Mouse (Mus musculus) embryonic facial prominence, embryonic 14.5 days (tissue): ENCODE measurements at regions not wholly inside any gene's neighbourhood (a gene's known extent, or its start where the extent isn't known, plus 50 kb on each side); places are given as distances from the start of the nearest gene placed in this dataset.
A peak's percentile ranks its signal among the peaks of the same experiment; 100 is the strongest.

Experiments
- ATAC-seq: fragments of 200-750 bp; cut with Nextera tagmentation; 2 replicates; pipeline ENCODE4 v1.8.0; 2017; ENCODE audit warnings: low read depth, moderate number of reproducible peaks, moderate TSS enrichment
- DNase-seq: peaks from one replicate; pipeline ENCODE4 v3.0.0-alpha.2; 2015; ENCODE audit warnings: low spot score
- H3K27ac ChIP-seq: fragments of 300-500 bp; sonication (generic); replicated peaks from 2 replicates; pipeline ENCODE4 v1.5.1; 2014; ENCODE audit warnings: low read depth, mild to moderate bottlenecking, low read length, moderate library complexity
- H3K27me3 ChIP-seq: fragments of 300-500 bp; sonication (generic); replicated peaks from 2 replicates; pipeline ENCODE4 v1.6.1; 2014; ENCODE audit warnings: low read length; ENCODE audit not compliant: control insufficient read depth, insufficient read depth
- H3K36me3 ChIP-seq: fragments of 300-500 bp; sonication (generic); 2 replicates; pipeline ENCODE4 v1.6.1; 2014; ENCODE audit warnings: low read length, mixed read lengths; ENCODE audit not compliant: control insufficient read depth, insufficient read depth
- H3K4me1 ChIP-seq: fragments of 300-500 bp; sonication (generic); 2 replicates; pipeline ENCODE4 v1.6.1; 2014; ENCODE audit warnings: antibody characterized with exemption, low read length; ENCODE audit not compliant: control insufficient read depth, insufficient read depth
- H3K4me2 ChIP-seq: fragments of 300-500 bp; sonication (generic); 2 replicates; pipeline ENCODE4 v1.6.1; 2014; ENCODE audit warnings: low read depth, mild to moderate bottlenecking, low read length, moderate library complexity, mixed read lengths
- H3K4me3 ChIP-seq: fragments of 300-500 bp; sonication (generic); 2 replicates; pipeline ENCODE4 v1.5.1; 2014; ENCODE audit warnings: low read depth, mild to moderate bottlenecking, low read length
- H3K9ac ChIP-seq: fragments of 300-500 bp; sonication (generic); 2 replicates; pipeline ENCODE4 v1.6.1; 2014; ENCODE audit warnings: low read depth, mild to moderate bottlenecking, low read length, moderate library complexity, mixed read lengths
- H3K9me3 ChIP-seq: fragments of 300-500 bp; sonication (generic); 2 replicates; pipeline ENCODE4 v1.6.1; 2016; ENCODE audit warnings: low read length; ENCODE audit not compliant: control insufficient read depth
- WGBS: fragments of 180-500 bp; shearing (Covaris S2); extraction: QIAGEN DNeasy Blood & Tissue Kit; methylation state at CpG from one replicate; pipeline ENCODE4 v1.1.7; 2014; 5-methylcytosine and 5-hydroxymethylcytosine counted together

DNA sequence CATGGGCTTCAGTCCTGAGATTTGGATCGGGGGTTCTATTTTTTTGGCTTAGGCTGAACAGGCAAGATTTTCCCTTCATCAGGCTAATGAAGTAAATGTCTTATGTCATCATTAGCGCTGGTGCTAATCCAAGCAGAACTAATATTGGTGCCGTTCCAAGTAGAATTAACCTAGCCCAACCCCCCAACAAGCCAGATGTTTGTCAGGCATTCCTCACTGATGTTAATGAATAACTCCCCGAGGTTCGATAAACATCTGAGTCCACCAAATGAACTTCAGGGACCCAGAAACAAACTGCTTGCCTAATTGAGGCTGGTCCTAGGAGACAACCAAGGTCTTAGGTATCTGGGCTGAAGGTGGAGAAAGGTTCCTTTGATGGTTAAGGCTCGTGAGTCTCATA lies 180.9 kb downstream of the Gm45692 start:
- Histone ChIP-seq H3K9ac (no peak overlapping the region), H3K36me3 (no peaks in the 10 kb centered on the region), H3K27me3 (no peaks in the 10 kb centered on the region), H3K4me2 (no peak overlapping the region), H3K27ac (no peak overlapping the region), H3K4me1 (peaks cover 11% of the 10 kb centered on the region), H3K4me3 (no peak overlapping the region), H3K9me3 (no peaks in the 10 kb centered on the region)
- DNase-seq = no peak
- ATAC-seq = no peak
- WGBS = 34% methylated on average over 6 of the region's 6 CpGs

DNA sequence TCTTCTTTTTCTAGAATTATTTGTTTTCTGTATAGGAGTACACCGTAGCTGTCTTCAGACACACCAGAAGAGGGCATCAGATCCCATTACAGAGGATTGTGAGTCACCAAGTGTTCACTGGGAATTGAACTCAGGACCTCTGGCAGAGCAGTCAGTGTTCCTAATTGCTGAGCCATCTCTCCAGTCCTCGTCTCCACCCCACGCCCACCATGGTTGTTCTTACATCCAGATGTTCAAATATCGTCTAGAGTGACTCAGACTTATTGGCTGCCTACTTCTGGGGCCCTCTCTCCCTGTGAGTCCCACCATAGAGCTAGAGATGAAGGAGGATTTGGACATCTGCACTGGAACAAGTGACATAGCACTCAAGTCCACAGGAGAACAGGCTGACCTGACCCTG lies 182.6 kb downstream of the Gm45692 start:
- peaks cover 18% of the 10 kb centered on the region for H3K4me1 ChIP-seq
- no peak overlapping the region for H3K4me3 ChIP-seq
- H3K9me3 ChIP-seq = no peaks in the 10 kb centered on the region
- no peaks in the 10 kb centered on the region for H3K36me3 ChIP-seq
- DNase-seq (no peak), ATAC-seq (no peak)
- 69% methylated on average over 4 of the region's 4 CpGs for WGBS
- no peak overlapping the region for H3K9ac ChIP-seq
- H3K27me3 ChIP-seq = no peaks in the 10 kb centered on the region
- no peak overlapping the region for H3K4me2 ChIP-seq
- no peak overlapping the region for H3K27ac ChIP-seq

DNA sequence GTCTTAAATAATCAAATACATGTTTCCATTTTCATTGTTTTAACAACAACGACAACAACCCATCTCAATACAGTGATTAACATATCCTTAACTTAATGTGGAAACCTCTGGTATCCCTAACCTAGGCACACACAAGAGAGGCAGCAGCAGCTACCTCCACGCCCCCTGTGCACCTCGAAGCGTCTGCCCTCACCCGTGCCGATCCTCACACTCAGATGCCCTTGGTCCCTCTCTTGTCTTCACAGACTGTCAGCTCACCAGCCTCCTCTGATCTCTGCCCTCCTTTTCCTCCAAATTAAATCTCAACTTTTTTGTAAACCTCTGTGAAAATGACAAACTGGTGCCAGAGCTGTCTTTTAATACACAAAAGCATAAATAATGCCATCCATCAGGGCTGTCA lies 185.2 kb downstream of the Gm45692 start:
- H3K4me3 ChIP-seq = no peak overlapping the region
- peaks cover 36% of the 10 kb centered on the region for H3K4me1 ChIP-seq
- no peak overlapping the region for H3K4me2 ChIP-seq
- WGBS = 68% methylated on average over 6 of the region's 6 CpGs
- no peaks in the 10 kb centered on the region for H3K9me3 ChIP-seq
- H3K27ac ChIP-seq = no peak overlapping the region
- no peaks in the 10 kb centered on the region for H3K36me3 ChIP-seq
- ATAC-seq (no peak), DNase-seq (no peak)
- no peaks in the 10 kb centered on the region for H3K27me3 ChIP-seq
- no peak overlapping the region for H3K9ac ChIP-seq

DNA sequence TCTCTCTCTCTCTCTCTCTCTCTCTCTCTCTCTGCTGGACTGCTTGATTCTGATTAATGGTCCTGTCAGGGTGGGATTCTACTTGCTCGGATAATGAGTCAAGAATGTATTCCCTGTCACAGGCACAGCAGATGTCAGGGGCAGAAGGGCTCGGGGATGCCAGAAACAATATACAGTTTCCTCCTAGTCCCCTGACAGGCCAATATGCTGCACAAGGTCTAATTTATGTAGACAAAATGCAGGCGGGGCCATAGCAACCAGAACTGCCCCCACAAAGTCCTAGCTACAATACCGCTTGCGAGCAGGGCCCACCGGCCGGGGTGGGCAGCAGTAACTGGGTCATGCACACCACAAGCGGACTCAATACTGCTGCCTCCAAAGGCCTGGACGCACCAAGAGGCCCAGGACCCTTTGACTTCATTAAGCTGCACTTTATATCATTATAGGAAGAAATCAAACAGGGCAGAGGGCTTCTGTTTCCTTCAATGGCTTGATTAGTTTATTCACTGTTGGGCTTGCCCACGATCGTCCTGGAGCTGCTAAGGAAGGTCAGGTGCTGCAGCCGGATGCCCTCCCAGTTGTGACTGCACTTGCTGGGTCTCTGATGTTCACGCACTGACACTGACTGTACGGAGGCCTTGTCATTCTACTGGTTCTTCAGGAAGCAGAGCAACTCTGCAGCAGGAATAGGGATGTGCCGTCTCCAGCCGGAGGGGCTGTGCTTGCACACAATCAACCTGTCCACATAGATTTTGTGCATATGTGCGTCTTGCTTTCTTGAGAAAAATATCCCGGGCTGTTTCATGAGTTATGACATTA lies 185.9 kb downstream of the Gm45692 start:
- no peaks in the 10 kb centered on the region for H3K27me3 ChIP-seq
- ATAC-seq (peak; percentile 73; the same call in 1 of the 2 replicates), DNase-seq (peak; percentile 66)
- H3K4me2 ChIP-seq = no peak overlapping the region
- 46% methylated on average over 18 of the region's 18 CpGs for WGBS
- no peak overlapping the region for H3K9ac ChIP-seq
- H3K4me3 ChIP-seq = no peak overlapping the region
- H3K9me3 ChIP-seq = no peaks in the 10 kb centered on the region
- no peak overlapping the region for H3K27ac ChIP-seq
- no peaks in the 10 kb centered on the region for H3K36me3 ChIP-seq
- H3K4me1 ChIP-seq = peaks cover 33% of the 10 kb centered on the region

DNA sequence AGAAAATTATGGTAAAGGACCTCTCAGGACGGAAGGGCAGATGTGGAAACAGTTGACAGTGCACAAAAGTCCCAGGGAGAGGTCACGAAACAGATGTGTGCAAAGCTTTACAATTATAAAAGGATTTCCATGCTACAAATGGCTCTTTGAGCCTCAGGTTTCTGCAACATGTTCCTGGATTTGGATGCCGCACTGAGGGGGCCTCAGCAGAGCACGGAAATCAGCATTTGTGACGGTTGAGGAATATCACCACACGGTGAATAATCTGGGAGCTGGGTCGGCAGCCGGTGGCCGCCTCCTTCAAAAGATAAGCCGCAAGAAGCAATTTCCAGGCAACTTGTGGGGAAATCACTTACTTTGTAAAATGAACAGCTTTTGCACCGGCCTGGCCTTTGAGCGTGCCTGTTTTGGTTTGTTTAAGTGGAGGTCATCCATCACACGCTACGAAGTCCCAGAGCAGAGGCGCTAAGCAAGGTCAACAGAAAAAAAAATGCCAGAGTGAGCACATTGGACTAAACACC lies 188.8 kb downstream of the Gm45692 start:
- peak overlapping the region; percentile 37 for H3K4me2 ChIP-seq
- ATAC-seq = peak; percentile 55; the same call in 1 of the 2 replicates
- no peak overlapping the region for H3K9ac ChIP-seq
- WGBS = 24% methylated on average over 15 of the region's 15 CpGs
- H3K27me3 ChIP-seq = no peaks in the 10 kb centered on the region
- H3K36me3 ChIP-seq = no peaks in the 10 kb centered on the region
- no peaks in the 10 kb centered on the region for H3K9me3 ChIP-seq
- peak; percentile 72 for DNase-seq
- H3K27ac ChIP-seq = no peak overlapping the region
- no peak overlapping the region for H3K4me3 ChIP-seq
- H3K4me1 ChIP-seq = peaks cover 30% of the 10 kb centered on the region

DNA sequence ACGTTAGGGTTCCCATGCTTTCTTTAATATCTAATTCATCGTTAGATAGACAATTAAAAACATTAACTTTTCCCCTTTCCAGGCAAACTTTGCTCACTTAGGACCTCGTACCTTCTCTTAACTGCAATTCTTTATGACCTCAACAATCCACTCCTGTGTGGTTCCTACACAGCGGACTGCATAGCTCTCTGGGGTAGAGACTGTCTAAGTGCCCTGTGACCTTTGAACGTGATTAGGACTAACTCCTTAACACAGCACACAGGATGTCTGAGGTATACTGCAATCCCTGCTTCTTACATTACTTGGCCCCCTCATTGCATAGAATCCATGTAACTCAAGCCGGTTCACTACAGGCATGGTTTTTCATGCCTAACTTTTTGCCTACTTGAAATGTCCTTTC lies 190.4 kb downstream of the Gm45692 start:
- peaks cover 30% of the 10 kb centered on the region for H3K4me1 ChIP-seq

DNA sequence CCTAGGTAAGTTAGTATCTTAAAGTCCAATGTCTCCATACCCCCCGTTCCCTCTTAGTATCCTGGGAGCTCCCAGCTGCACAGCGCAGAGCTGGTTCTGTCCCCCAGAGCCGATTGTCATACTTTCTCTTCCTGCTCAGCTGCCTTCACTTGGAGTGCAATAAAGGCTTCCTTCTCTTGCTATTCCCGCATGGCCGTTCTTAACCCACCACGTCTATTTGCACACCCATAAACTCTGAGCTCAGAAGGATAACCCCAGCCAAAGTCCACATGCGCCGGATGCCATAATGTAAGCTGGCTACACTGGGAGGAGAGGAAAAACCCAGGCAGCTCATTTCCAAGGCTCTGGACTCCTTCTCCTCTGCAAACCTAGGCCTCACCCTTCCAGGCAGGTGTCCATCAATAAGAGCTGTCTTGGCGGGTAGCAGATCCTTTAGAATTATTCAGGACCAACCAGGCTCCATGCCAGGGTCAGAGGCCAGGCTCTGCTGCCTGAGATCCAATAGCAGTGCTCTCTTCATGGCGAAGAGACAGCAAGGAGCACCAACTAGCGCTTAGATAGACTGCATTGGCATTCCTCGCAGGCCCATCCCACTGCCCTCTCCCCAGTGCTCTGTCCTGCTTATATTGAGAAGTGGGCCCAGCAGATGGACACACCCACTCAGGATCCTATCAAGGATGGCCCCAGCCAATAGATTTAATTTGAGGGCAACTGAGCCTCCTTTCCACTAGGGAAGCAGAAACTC lies 204.4 kb downstream of the Gm45692 start:
- no peak overlapping the region for H3K4me3 ChIP-seq
- 87% methylated on average over 12 of the region's 12 CpGs for WGBS
- no peaks in the 10 kb centered on the region for H3K27me3 ChIP-seq
- no peak overlapping the region for H3K27ac ChIP-seq
- ATAC-seq (no peak), DNase-seq (no peak)
- H3K4me2 ChIP-seq = no peak overlapping the region
- H3K9ac ChIP-seq = no peak overlapping the region
- no peaks in the 10 kb centered on the region for H3K4me1 ChIP-seq
- H3K36me3 ChIP-seq = no peaks in the 10 kb centered on the region
- H3K9me3 ChIP-seq = no peaks in the 10 kb centered on the region

More for the DNA sequence above, 190.4 kb downstream of the Gm45692 start:
- no peak overlapping the region for H3K4me3 ChIP-seq
- H3K27ac ChIP-seq = no peak overlapping the region
- H3K9me3 ChIP-seq = no peaks in the 10 kb centered on the region
- no peak overlapping the region for H3K4me2 ChIP-seq
- ATAC-seq = no peak
- WGBS = 68% methylated on average over 6 of the region's 6 CpGs
- no peaks in the 10 kb centered on the region for H3K27me3 ChIP-seq
- DNase-seq = no peak
- H3K36me3 ChIP-seq = no peaks in the 10 kb centered on the region
- no peak overlapping the region for H3K9ac ChIP-seq

- Histone ChIP-seq H3K4me2 (no peak overlapping the region), H3K9ac (no peak overlapping the region), H3K27ac (no peak overlapping the region), H3K9me3 (no peaks in the 10 kb centered on the region), H3K27me3 (no peaks in the 10 kb centered on the region), H3K36me3 (no peaks in the 10 kb centered on the region), H3K4me1 (no peaks in the 10 kb centered on the region), H3K4me3 (no peak overlapping the region)
- DNase-seq (no peak), ATAC-seq (no peak)
- 53% methylated on average over 3 of the region's 3 CpGs for WGBS
These were observed 205.3 kb downstream of the Gm45692 start for GRCm38 (mm10) chr8:26324606-26325005.
